ENCODE assay signal across 10 mouse cellular contexts in genomic region chr11:31812215-31812614, GRCm38 (mm10). TPM values are rescaled to one million over a fixed set of nuclear protein-coding genes. Genes with fewer than 3 reads are reported as not detected.
DNase-seq lines count a peak whose midpoint lies in the region; ATAC-seq and TF ChIP-seq lines count a peak whose summit lies in the region.
"Had no signal": no experiment of that assay in that cellular context is flagged by ENCODE, and none has a peak within 500 bp of the region (broad histone marks: within the 10 kb centered on the region; RNA-seq: fewer than 3 reads in every experiment).

No protein-coding gene starts in this region.

- no peaks in the 10 kb centered on the region for H3K4me1 ChIP-seq in embryonic facial prominence, embryonic 11.5 days (ENCODE audit: control insufficient read depth, insufficient read depth, low read length)
- H3K4me1 ChIP-seq in embryonic facial prominence, embryonic 10.5 days: peaks cover 21% of the 10 kb centered on the region
- peaks cover 28% of the 10 kb centered on the region for H3K4me1 ChIP-seq in heart, embryonic 11.5 days (ENCODE audit: control insufficient read depth, insufficient read depth, low read length)
- H3K4me1 ChIP-seq in liver, postnatal 0 days (ENCODE audit: insufficient read depth): peaks cover 49% of the 10 kb centered on the region

- no peak overlapping the region for H3K9ac ChIP-seq in embryonic facial prominence, embryonic 11.5 days (replicated peaks; ENCODE audit: low read length)
- peak overlapping the region; percentile 36; the same call in 1 of the 2 replicates for H3K9ac ChIP-seq in heart, embryonic 11.5 days (ENCODE audit: low read depth, low read length)
- peak overlapping the region; percentile 35; the same call in 1 of the 2 replicates for H3K9ac ChIP-seq in liver, postnatal 0 days (replicated peaks)

- H3K27ac ChIP-seq in embryonic facial prominence, embryonic 11.5 days (replicated peaks; ENCODE audit: low read depth, low read length): no peak overlapping the region
- no peak overlapping the region for H3K27ac ChIP-seq in embryonic facial prominence, embryonic 10.5 days (replicated peaks)
- H3K27ac ChIP-seq in heart, embryonic 11.5 days (ENCODE audit: low read depth, low read length): peak overlapping the region; percentile 70
- peak overlapping the region; percentile 74 for H3K27ac ChIP-seq in liver, postnatal 0 days (ENCODE audit: low read depth)

- no peak for DNase-seq in embryonic facial prominence, embryonic 11.5 days (ENCODE audit: low spot score)
- DNase-seq in embryonic facial prominence, embryonic 10.5 days (ENCODE audit: low spot score): no peak
- peak; percentile 79 for DNase-seq in liver, postnatal 0 days
- peak; percentile 75 to 85 for DNase-seq in spleen, postnatal 36 days (ENCODE audit: low spot score in 2 of 2)
- DNase-seq in left cerebral cortex, postnatal 4 days: no peak
- no peak for DNase-seq in right cerebral cortex, postnatal 14 days
- DNase-seq in thymus, postnatal 25 days: no peak
- DNase-seq: adrenal gland, adult 2 months; kidney, adult 9 months had no signal

- intact Hi-C loops in left cerebral cortex, postnatal 4 days (cut with DNase I): no loop called here

- H3K27me3 ChIP-seq in embryonic facial prominence, embryonic 11.5 days (ENCODE audit: control insufficient read depth, insufficient read depth, low read length): no peaks in the 10 kb centered on the region
- H3K27me3 ChIP-seq in embryonic facial prominence, embryonic 10.5 days (replicated peaks; ENCODE audit: low read depth, poor library complexity, severe bottlenecking): no peaks in the 10 kb centered on the region
- H3K27me3 ChIP-seq in heart, embryonic 11.5 days (ENCODE audit: control insufficient read depth, insufficient read depth, low read length): no peaks in the 10 kb centered on the region
- no peaks in the 10 kb centered on the region for H3K27me3 ChIP-seq in liver, postnatal 0 days (ENCODE audit: insufficient read depth, low read length)

- H3K9me3 ChIP-seq in embryonic facial prominence, embryonic 11.5 days (replicated peaks; ENCODE audit: control insufficient read depth, low read length): no peaks in the 10 kb centered on the region
- H3K9me3 ChIP-seq in embryonic facial prominence, embryonic 10.5 days: no peaks in the 10 kb centered on the region
- H3K9me3 ChIP-seq in heart, embryonic 11.5 days (replicated peaks; ENCODE audit: control insufficient read depth, low read length): no peaks in the 10 kb centered on the region
- H3K9me3 ChIP-seq in liver, postnatal 0 days (ENCODE audit: low read length): no peaks in the 10 kb centered on the region

- 77% methylated on average over 9 of the region's 9 CpGs for WGBS in embryonic facial prominence, embryonic 11.5 days
- 73% methylated on average over 9 of the region's 9 CpGs for WGBS in embryonic facial prominence, embryonic 10.5 days
- 17% methylated on average over 9 of the region's 9 CpGs for WGBS in heart, embryonic 11.5 days (ENCODE audit: insufficient replicate concordance)
- 10% methylated on average over 9 of the region's 9 CpGs for WGBS in liver, postnatal 0 days (ENCODE audit: insufficient replicate concordance)

- peak; percentile 94 for TF ChIP-seq EP300 in liver, postnatal 0 days (IDR thresholded peaks at IDR 0.05; ENCODE audit: low read depth)

- H3K4me2 ChIP-seq in embryonic facial prominence, embryonic 11.5 days (ENCODE audit: low read depth, low read length): no peak overlapping the region
- H3K4me2 ChIP-seq in heart, embryonic 11.5 days: peak overlapping the region; percentile 30
- peak overlapping the region; percentile 44; the same call in 1 of the 2 replicates for H3K4me2 ChIP-seq in liver, postnatal 0 days (ENCODE audit: low read depth, low read length)

- ATAC-seq in embryonic facial prominence, embryonic 11.5 days (replicated peaks; ENCODE audit: insufficient number of reproducible peaks, low FRiP score, low TSS enrichment, low read depth): 0 out of 2 replicates have a peak, but pooled peaks have one; percentile 22
- ATAC-seq in heart, embryonic 11.5 days (replicated peaks; ENCODE audit: insufficient number of reproducible peaks, low FRiP score, low TSS enrichment): peak; percentile 91
- peak; percentile 90 for ATAC-seq in liver, postnatal 0 days

- no peak for TF ChIP-seq CTCF in liver, postnatal 0 days (IDR thresholded peaks at IDR 0.05; ENCODE audit: low read depth)

- H3K4me3 ChIP-seq in embryonic facial prominence, embryonic 11.5 days (ENCODE audit: low read depth, low read length): no peak overlapping the region
- no peak overlapping the region for H3K4me3 ChIP-seq in embryonic facial prominence, embryonic 10.5 days
- H3K4me3 ChIP-seq in heart, embryonic 11.5 days (ENCODE audit: low read depth, low read length): no peak overlapping the region
- H3K4me3 ChIP-seq in liver, postnatal 0 days (ENCODE audit: low read depth, low read length): no peak overlapping the region

- H3K36me3 ChIP-seq in embryonic facial prominence, embryonic 11.5 days (replicated peaks; ENCODE audit: control insufficient read depth, insufficient read depth, low read depth, low read length): no peaks in the 10 kb centered on the region
- no peaks in the 10 kb centered on the region for H3K36me3 ChIP-seq in embryonic facial prominence, embryonic 10.5 days (replicated peaks)
- no peaks in the 10 kb centered on the region for H3K36me3 ChIP-seq in heart, embryonic 11.5 days (ENCODE audit: control insufficient read depth, insufficient read depth, low read length)
- H3K36me3 ChIP-seq in liver, postnatal 0 days (replicated peaks; ENCODE audit: insufficient read depth, low read length): no peaks in the 10 kb centered on the region

RNA-seq across cellular contexts. Expression of gene Cpeb4, which starts 59.8 kb away (rescaled TPM):
- polyA plus RNA-seq in embryonic facial prominence, embryonic 11.5 days (2014; fragmentation: Nextera tagmentation; extraction: Ambion mirVana): 5.8 and 7.1 TPM in 2 replicates
- polyA plus RNA-seq in embryonic facial prominence, embryonic 10.5 days (2016; fragmentation: Nextera tagmentation; extraction: Ambion mirVana): 2.7 and 3.2 TPM in 2 replicates
- 15.5 and 18.9 TPM in 2 replicates for polyA plus RNA-seq in heart, embryonic 11.5 days (2014; fragmentation: Nextera tagmentation; extraction: Ambion mirVana)
- polyA plus RNA-seq in liver, postnatal 0 days (2015; fragmentation: Nextera tagmentation; extraction: Ambion mirVana): 7.0 and 10.0 TPM in 2 replicates
- 100 to 1,000 TPM; 148 to 149 TPM for total RNA-seq in left cerebral cortex, postnatal 4 days (2021)

Comparison
In these comparisons a context has a peak if more than half of its experiments do, and no peak if none do; other contexts are left out.
1. ATAC-seq: peak in every context shown above with its lines; median percentile 91 in heart, embryonic 11.5 days; 90 in liver, postnatal 0 days; 22 in embryonic facial prominence, embryonic 11.5 days.
2. DNase-seq: peak in liver, postnatal 0 days (single experiment) and spleen, postnatal 36 days (2 of 2); none in embryonic facial prominence, embryonic 11.5 days (single experiment), embryonic facial prominence, embryonic 10.5 days (single experiment), left cerebral cortex, postnatal 4 days (single experiment), right cerebral cortex, postnatal 14 days (single experiment) and thymus, postnatal 25 days (single experiment).
3. H3K27ac ChIP-seq: peak in heart, embryonic 11.5 days (single experiment) and liver, postnatal 0 days (single experiment); none in embryonic facial prominence, embryonic 11.5 days (single experiment) and embryonic facial prominence, embryonic 10.5 days (single experiment).